Mouse (Mus musculus): ENCODE results near the gene Pcx.

Pcx gene

GRCm38 (mm10) chr19:4497263-4497973, 12.9 kb upstream of the Pcx start:
- DNase-seq: peak; percentile 85

GRCm38 (mm10) chr19:4498062-4498933, 12.0 kb upstream of the Pcx start, which contains the start of gene 2010003K11Rik:
TSS of gene 2010003K11Rik (minus strand) at chr19:4498583.
- DNase-seq: peak; percentile 49

- no peak for DNase-seq
Observed at GRCm38 (mm10) chr19:4502701-4503100, 7.6 kb upstream of the Pcx start.

GRCm38 (mm10) chr19:4504830-4505229, 5.4 kb upstream of the Pcx start:
- no peak for DNase-seq

- DNase-seq: no peak
Observed at GRCm38 (mm10) chr19:4507746-4508145, 2.5 kb upstream of the Pcx start.

GRCm38 (mm10) chr19:4511116-4511841, 1.0 kb downstream of the Pcx start:
- peak; percentile 23 for DNase-seq

GRCm38 (mm10) chr19:4513236-4513858, 3.1 kb downstream of the Pcx start:
- no peak for DNase-seq

GRCm38 (mm10) chr19:4515746-4516145, 5.5 kb downstream of the Pcx start:
- no peak for DNase-seq

- DNase-seq: no peak
Observed at GRCm38 (mm10) chr19:4516288-4516687, 6.0 kb downstream of the Pcx start.

GRCm38 (mm10) chr19:4517483-4517882, 7.2 kb downstream of the Pcx start:
- DNase-seq: no peak

- no peak for DNase-seq
Observed at GRCm38 (mm10) chr19:4521426-4522050, 11.3 kb downstream of the Pcx start.

- no peak for DNase-seq
Observed at GRCm38 (mm10) chr19:4534646-4535045, 24.4 kb downstream of the Pcx start.

GRCm38 (mm10) chr19:4535922-4536321, 25.6 kb downstream of the Pcx start:
- DNase-seq: no peak

GRCm38 (mm10) chr19:4536606-4537005, 26.3 kb downstream of the Pcx start:
- DNase-seq: no peak

- no peak for DNase-seq
Observed at GRCm38 (mm10) chr19:4540263-4540662, 30.0 kb downstream of the Pcx start.

GRCm38 (mm10) chr19:4540992-4541391, 30.7 kb downstream of the Pcx start:
- DNase-seq: peak; percentile 53

- DNase-seq: peak; percentile 61
Observed at GRCm38 (mm10) chr19:4542081-4542480, 31.8 kb downstream of the Pcx start.

- peak; percentile 66 for DNase-seq
Observed at GRCm38 (mm10) chr19:4545091-4545490, 34.8 kb downstream of the Pcx start.

- DNase-seq: no peak
Observed at GRCm38 (mm10) chr19:4545841-4546240, 35.6 kb downstream of the Pcx start.

GRCm38 (mm10) chr19:4547801-4548200, 37.5 kb downstream of the Pcx start:
- no peak for DNase-seq

GRCm38 (mm10) chr19:4548305-4548883, 38.1 kb downstream of the Pcx start:
- no peak for DNase-seq

- DNase-seq: no peak
Observed at GRCm38 (mm10) chr19:4554248-4554647, 44.0 kb downstream of the Pcx start.
